Mouse (Mus musculus): Measurements from ENCODE around the gene Ehd2. TPM values are rescaled to one million over a fixed set of nuclear protein-coding genes. Genes with fewer than 3 reads are reported as not detected.

Ehd2 gene
- total RNA-seq (2021) = 1 to 10 TPM; 3.5 to 6.8 TPM

GRCm38 (mm10) chr7:15967312-15967711 is at the start of gene Ehd2:
Gene Ehd2 (minus strand): TSS chr7:15967567.
- intact Hi-C loops (cut with DNase I) = loop anchor here (2.0 kb wide), 1 partner anchor 19 kb away; no protein-coding TSS in a partner anchor
- DNase-seq (ENCODE audit: low spot score in 2 of 2) = peak; percentile 47 to 52

- no peak for DNase-seq (ENCODE audit: low spot score in 2 of 2)
- intact Hi-C loops (cut with DNase I) = no loop called here
These were observed 48.0 kb upstream of the Ehd2 start for GRCm38 (mm10) chr7:16015384-16015783.

- DNase-seq (ENCODE audit: low spot score in 2 of 2) = no peak
- intact Hi-C loops (cut with DNase I) = no loop called here
These were observed 47.3 kb upstream of the Ehd2 start for GRCm38 (mm10) chr7:16014521-16015175.

GRCm38 (mm10) chr7:16013722-16014275 is 46.4 kb upstream of the Ehd2 start:
- intact Hi-C loops (cut with DNase I) = no loop called here
- DNase-seq (ENCODE audit: low spot score in 2 of 2) = no peak

- intact Hi-C loops (cut with DNase I) = no loop called here
- DNase-seq (ENCODE audit: low spot score in 2 of 2) = no peak
These were observed 45.4 kb upstream of the Ehd2 start for GRCm38 (mm10) chr7:16012576-16013263.

GRCm38 (mm10) chr7:16011418-16012085 is 44.2 kb upstream of the Ehd2 start:
- no peak for DNase-seq (ENCODE audit: low spot score in 2 of 2)
- intact Hi-C loops (cut with DNase I) = no loop called here

GRCm38 (mm10) chr7:16010649-16011048 is 43.3 kb upstream of the Ehd2 start:
- no peak for DNase-seq (ENCODE audit: low spot score in 2 of 2)
- intact Hi-C loops (cut with DNase I) = no loop called here

GRCm38 (mm10) chr7:16009636-16010035 is 42.3 kb upstream of the Ehd2 start:
- no peak for DNase-seq (ENCODE audit: low spot score in 2 of 2)
- intact Hi-C loops (cut with DNase I) = no loop called here

GRCm38 (mm10) chr7:16005020-16005419 is 37.7 kb upstream of the Ehd2 start:
- no peak for DNase-seq (ENCODE audit: low spot score in 2 of 2)
- intact Hi-C loops (cut with DNase I) = no loop called here

GRCm38 (mm10) chr7:16004177-16004856 is 37.0 kb upstream of the Ehd2 start:
- intact Hi-C loops (cut with DNase I) = loop anchor here (5.0 kb wide), 1 partner anchor 43 kb away; the partner anchor contains the start of gene Bicra
- DNase-seq (ENCODE audit: low spot score in 2 of 2) = no peak

- intact Hi-C loops (cut with DNase I) = loop anchor here (5.0 kb wide), 1 partner anchor 44 kb away; the partner anchor contains the start of gene Bicra
- no peak for DNase-seq (ENCODE audit: low spot score in 2 of 2)
These were observed 35.7 kb upstream of the Ehd2 start for GRCm38 (mm10) chr7:16003032-16003431.

GRCm38 (mm10) chr7:16002171-16002570 is 34.8 kb upstream of the Ehd2 start:
- peak; percentile 78 to 80 for DNase-seq (ENCODE audit: low spot score in 2 of 2)
- intact Hi-C loops (cut with DNase I) = loop anchor here (5.0 kb wide), 1 partner anchor 45 kb away; the partner anchor contains the start of gene Bicra

- intact Hi-C loops (cut with DNase I) = loop anchor here (5.0 kb wide), 1 partner anchor 46 kb away; the partner anchor contains the start of gene Bicra
- no peak for DNase-seq (ENCODE audit: low spot score in 2 of 2)
These were observed 34.3 kb upstream of the Ehd2 start for GRCm38 (mm10) chr7:16001691-16002090.

GRCm38 (mm10) chr7:15993789-15994188 is 26.4 kb upstream of the Ehd2 start:
- intact Hi-C loops (cut with DNase I) = no loop called here
- no peak for DNase-seq (ENCODE audit: low spot score in 2 of 2)

GRCm38 (mm10) chr7:15993152-15993551 is 25.8 kb upstream of the Ehd2 start:
- intact Hi-C loops (cut with DNase I) = no loop called here
- DNase-seq (ENCODE audit: low spot score in 2 of 2) = no peak

GRCm38 (mm10) chr7:15991764-15992163 is 24.4 kb upstream of the Ehd2 start:
- DNase-seq (ENCODE audit: low spot score in 2 of 2) = no peak
- intact Hi-C loops (cut with DNase I) = no loop called here

GRCm38 (mm10) chr7:15987661-15988356 is 20.4 kb upstream of the Ehd2 start:
- intact Hi-C loops (cut with DNase I) = loop anchor here (10.0 kb wide), 1 partner anchor 167 kb away; no protein-coding TSS in a partner anchor
- peak; percentile 43 for DNase-seq (ENCODE audit: low spot score in 2 of 2)

GRCm38 (mm10) chr7:15982729-15983407 is 15.5 kb upstream of the Ehd2 start:
- DNase-seq (ENCODE audit: low spot score in 2 of 2) = no peak
- intact Hi-C loops (cut with DNase I) = loop anchor here (1.0 to 10.0 kb wide), 2 partner anchors 69 to 172 kb away; no protein-coding TSS in a partner anchor

Measured in left cerebral cortex, postnatal 36 days (tissue).